Mouse (Mus musculus): ENCODE measurements around the gene Gm17018.

Gene Gm17018

GRCm38 (mm10) chr19:45549128-45549915 is 11.1 kb upstream of the Gm17018 start:
- no peak for DNase-seq (ENCODE audit: low read depth)

- DNase-seq (ENCODE audit: low read depth), result no peak
Measured at GRCm38 (mm10) chr19:45549948-45550347, 10.5 kb upstream of the Gm17018 start.

GRCm38 (mm10) chr19:45552187-45552586 is 8.2 kb upstream of the Gm17018 start:
- no peak for DNase-seq (ENCODE audit: low read depth)

GRCm38 (mm10) chr19:45554136-45554535 is 6.3 kb upstream of the Gm17018 start:
- DNase-seq (ENCODE audit: low read depth), result no peak

- DNase-seq (ENCODE audit: low read depth), result no peak
Measured at GRCm38 (mm10) chr19:45565925-45566715, 5.7 kb downstream of the Gm17018 start.

- DNase-seq (ENCODE audit: low read depth), result no peak
Measured at GRCm38 (mm10) chr19:45567367-45567766, 7.0 kb downstream of the Gm17018 start.

GRCm38 (mm10) chr19:45573033-45573432 is 12.6 kb downstream of the Gm17018 start:
- DNase-seq (ENCODE audit: low read depth), result no peak

GRCm38 (mm10) chr19:45573861-45574267 is 13.4 kb downstream of the Gm17018 start:
- no peak for DNase-seq (ENCODE audit: low read depth)

- DNase-seq (ENCODE audit: low read depth), result no peak
Measured at GRCm38 (mm10) chr19:45574339-45574898, 14.0 kb downstream of the Gm17018 start.

- DNase-seq (ENCODE audit: low read depth), result no peak
Measured at GRCm38 (mm10) chr19:45574941-45575631, 14.7 kb downstream of the Gm17018 start.

GRCm38 (mm10) chr19:45575632-45576001 is 15.2 kb downstream of the Gm17018 start:
- DNase-seq (ENCODE audit: low read depth), result no peak

- DNase-seq (ENCODE audit: low read depth), result no peak
Measured at GRCm38 (mm10) chr19:45577141-45577750, 16.8 kb downstream of the Gm17018 start.

GRCm38 (mm10) chr19:45578976-45579375 is 18.6 kb downstream of the Gm17018 start:
- no peak for DNase-seq (ENCODE audit: low read depth)

- DNase-seq (ENCODE audit: low read depth), result no peak
Measured at GRCm38 (mm10) chr19:45579416-45579815, 19.0 kb downstream of the Gm17018 start.

GRCm38 (mm10) chr19:45580235-45580634 is 19.8 kb downstream of the Gm17018 start:
- no peak for DNase-seq (ENCODE audit: low read depth)

- no peak for DNase-seq (ENCODE audit: low read depth)
Measured at GRCm38 (mm10) chr19:45581257-45581656, 20.8 kb downstream of the Gm17018 start.

GRCm38 (mm10) chr19:45582161-45582560 is 21.7 kb downstream of the Gm17018 start:
- DNase-seq (ENCODE audit: low read depth), result no peak

GRCm38 (mm10) chr19:45583136-45583535 is 22.7 kb downstream of the Gm17018 start:
- no peak for DNase-seq (ENCODE audit: low read depth)

GRCm38 (mm10) chr19:45584856-45585620 is 24.6 kb downstream of the Gm17018 start:
- no peak for DNase-seq (ENCODE audit: low read depth)

GRCm38 (mm10) chr19:45586850-45587249 is 26.4 kb downstream of the Gm17018 start:
- no peak for DNase-seq (ENCODE audit: low read depth)
